Mouse (Mus musculus): ENCODE results near the gene Maml2.

Maml2 gene

GRCm38 (mm10) chr9:13446703-13447285, 149.0 kb downstream of the Maml2 start, which contains the start of gene Gm17571:
TSS of gene Gm17571 (minus strand) at chr9:13446753.
- no peak for DNase-seq (ENCODE audit: low read depth, low spot score)

- no peak for DNase-seq (ENCODE audit: low read depth, low spot score)
These were observed 151.0 kb downstream of the Maml2 start for GRCm38 (mm10) chr9:13448716-13449115.

GRCm38 (mm10) chr9:13454651-13455123, 156.9 kb downstream of the Maml2 start:
- no peak for DNase-seq (ENCODE audit: low read depth, low spot score)

GRCm38 (mm10) chr9:13455231-13455630, 157.5 kb downstream of the Maml2 start:
- no peak for DNase-seq (ENCODE audit: low read depth, low spot score)

DNA sequence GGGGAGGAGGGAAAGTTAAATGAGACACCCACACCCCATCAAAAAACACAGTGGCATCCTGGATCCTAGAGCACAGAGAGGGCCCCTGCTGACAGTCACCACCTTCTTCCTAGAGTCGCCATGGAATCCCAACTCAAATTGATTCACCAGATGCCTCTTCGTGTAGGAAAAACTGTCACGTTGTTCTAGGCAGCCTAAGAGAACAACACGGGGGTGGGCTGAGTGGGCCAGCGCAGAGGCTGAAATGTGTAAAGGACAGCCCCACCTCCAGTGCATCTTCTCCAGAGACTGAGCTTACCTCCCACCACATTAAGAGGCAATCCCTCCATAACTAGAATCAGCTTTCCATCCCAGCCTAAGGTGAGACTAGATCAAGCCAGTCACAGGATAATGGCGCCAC, 160.0 kb downstream of the Maml2 start:
- no peak for DNase-seq (ENCODE audit: low read depth, low spot score)

DNA sequence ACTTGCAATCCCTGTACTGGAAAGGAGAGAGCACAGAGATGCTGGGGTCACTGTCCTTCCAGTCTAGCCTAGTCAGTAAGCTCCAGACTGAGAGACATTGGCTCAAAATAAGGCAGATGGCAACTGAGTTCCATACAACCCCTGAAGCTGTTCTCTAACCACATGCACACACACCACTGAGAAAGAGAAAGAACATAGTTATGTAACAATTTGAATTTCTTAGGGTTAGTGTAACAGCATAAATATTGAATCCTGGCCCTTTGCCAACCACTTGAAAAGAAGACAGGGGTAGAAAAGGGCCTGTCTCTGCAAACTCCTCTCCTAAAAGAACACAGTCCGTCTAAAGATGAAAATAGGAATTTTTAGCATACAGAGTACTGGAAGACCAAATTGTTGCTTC, 161.6 kb downstream of the Maml2 start:
- no peak for DNase-seq (ENCODE audit: low read depth, low spot score)

DNA sequence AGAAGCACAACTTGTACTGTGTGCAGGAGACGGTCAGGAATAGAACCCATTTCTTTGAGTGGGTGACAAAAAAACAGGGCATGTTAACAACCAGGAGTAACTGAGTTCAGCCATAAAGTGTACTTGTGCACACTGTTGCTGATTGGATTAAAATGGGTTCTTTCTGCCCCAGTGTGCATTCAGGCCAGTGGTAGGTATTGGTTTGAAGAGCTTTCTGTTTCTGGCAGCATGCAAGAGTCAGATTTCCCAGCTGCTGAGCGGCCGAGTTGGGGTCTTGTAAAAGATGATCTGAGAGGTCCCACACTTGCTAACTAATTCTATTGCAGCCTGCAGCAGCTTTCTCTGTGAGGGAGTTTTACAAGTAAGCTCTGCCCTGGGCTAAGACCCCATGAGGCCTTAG, 162.3 kb downstream of the Maml2 start:
- DNase-seq (ENCODE audit: low read depth, low spot score), result no peak

- no peak for DNase-seq (ENCODE audit: low read depth, low spot score)
These were observed 163.2 kb downstream of the Maml2 start for GRCm38 (mm10) chr9:13460926-13461325.

GRCm38 (mm10) chr9:13465358-13466020, 167.7 kb downstream of the Maml2 start:
- DNase-seq (ENCODE audit: low read depth, low spot score), result no peak

GRCm38 (mm10) chr9:13466351-13466750, 168.6 kb downstream of the Maml2 start:
- no peak for DNase-seq (ENCODE audit: low read depth, low spot score)

- DNase-seq (ENCODE audit: low read depth, low spot score), result no peak
These were observed 169.1 kb downstream of the Maml2 start for GRCm38 (mm10) chr9:13466816-13467215.

DNA sequence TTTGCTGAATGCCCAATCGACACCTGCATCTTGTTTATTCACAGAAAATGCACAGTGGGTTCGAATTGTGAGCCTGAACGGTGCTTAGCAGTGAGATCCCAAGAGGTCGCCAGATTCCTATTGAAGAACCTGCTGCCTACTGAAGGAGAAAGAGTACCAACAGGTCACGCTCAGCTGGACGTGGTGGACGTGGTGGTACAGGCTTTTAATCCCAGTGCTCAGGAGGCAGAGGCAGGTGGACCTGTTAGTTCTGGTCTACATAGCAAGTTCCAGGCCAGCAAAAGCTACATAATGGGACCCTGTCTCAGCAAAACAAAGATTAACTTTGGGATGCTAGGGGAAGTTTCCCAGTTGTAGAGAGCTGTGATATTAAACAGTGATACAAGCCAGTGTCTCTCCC, 170.0 kb downstream of the Maml2 start:
- no peak for DNase-seq (ENCODE audit: low read depth, low spot score)

DNA sequence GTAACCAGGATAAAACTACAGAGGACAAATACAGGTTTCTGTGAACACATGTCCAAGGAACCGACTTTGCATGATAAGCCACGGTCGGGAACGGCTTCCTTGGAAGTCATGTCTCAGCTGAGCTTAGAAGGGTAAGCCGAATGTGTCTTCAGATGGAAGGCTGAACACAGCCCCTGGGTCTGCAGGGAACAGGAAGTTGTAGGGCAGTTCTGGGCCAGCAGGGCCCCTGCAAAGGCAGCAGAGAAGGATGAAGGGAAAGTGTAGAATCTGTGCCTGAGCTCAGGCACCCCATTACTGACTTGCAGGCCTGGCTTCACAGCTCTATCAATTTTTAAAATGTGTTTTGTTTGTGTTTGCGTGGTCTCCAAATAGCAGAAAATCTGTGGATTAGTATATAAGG, 171.0 kb downstream of the Maml2 start:
- DNase-seq (ENCODE audit: low read depth, low spot score), result no peak

- no peak for DNase-seq (ENCODE audit: low read depth, low spot score)
These were observed 172.3 kb downstream of the Maml2 start for GRCm38 (mm10) chr9:13470013-13470412.

DNA sequence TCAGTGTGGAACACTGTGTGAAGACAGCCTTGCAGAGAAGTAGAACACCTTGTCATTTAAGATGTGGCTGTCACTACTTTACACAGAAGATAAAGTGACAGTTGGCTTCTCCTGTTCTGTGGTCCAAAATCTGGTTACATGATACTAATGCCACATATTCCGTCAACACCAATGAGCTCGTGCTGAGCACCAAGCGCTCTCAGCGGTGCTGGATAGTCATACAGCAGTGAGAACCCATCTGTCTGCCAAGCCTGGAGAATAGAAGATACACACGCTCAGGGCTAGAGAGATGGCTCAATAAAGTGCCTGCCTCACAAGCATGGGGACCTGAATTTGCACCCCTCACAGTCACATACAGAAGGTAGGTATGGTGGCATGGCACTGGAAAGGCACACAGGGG, 177.2 kb downstream of the Maml2 start:
- DNase-seq (ENCODE audit: low read depth, low spot score), result no peak

DNA sequence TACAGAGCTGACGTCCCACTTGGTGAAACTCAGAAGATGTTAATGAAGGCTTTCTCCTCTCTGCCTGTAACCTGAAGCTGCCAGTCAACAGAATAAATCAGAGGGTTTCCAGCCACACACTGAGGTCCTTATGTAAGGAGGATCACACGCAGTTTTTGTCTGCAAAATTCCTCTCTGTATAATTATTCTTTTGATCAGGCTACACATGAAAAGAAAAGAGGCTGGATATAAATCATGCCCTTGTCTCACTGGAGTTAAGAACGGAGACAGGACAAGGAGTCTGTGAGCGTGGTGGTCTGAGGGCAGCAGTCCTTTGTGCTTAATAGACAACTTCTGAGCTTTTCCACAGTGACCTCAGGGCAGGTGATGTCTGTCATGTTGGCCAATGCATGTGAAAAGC, 181.5 kb downstream of the Maml2 start:
- no peak for DNase-seq (ENCODE audit: low read depth, low spot score)

GRCm38 (mm10) chr9:13483199-13484068, 185.7 kb downstream of the Maml2 start:
- no peak for DNase-seq (ENCODE audit: low read depth, low spot score)

DNA sequence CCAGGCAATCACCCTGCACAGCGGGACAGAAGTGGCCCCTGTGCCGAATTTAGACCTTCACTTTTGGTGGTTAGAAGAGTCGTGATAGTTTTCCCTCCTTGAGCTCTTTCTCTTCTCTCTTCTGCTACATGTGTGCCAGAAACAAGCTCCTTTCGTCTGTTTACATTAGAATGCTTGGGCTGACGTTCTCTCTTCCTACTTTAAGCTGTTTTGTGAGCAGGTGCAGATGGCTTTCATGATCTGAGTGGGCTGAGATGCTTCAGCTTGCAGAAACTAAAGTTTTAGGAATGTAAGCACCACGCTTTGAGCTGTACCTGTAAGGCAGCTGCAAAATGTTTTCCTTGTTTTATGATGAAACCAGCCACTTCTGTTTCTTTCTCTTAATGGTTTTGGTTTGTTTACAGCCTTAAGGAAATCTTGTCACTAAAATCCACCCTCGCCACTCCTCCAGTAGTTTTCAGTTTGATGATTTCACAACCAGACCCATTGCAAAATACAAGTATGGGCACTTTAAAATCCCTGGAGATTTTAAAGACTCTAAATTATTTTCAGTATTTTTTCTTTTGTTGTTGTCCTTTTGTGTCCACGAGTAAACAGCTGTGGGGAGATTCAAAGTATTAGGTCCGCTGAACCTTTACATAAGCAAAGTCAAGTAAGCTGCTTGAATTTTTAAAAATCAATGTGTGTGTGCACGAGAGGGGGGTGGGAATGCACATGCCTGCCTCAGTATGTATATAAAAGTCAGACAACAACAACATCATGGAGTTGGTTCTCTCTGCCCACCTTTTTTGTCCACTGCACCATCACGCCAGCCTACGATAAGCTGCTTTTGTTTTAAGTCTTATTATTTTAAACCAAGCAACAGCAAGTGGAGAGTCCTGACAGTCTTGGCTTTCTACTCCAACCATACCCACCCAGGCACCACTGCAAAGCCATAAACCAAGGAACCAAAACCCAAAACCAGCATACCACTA, 186.8 kb downstream of the Maml2 start:
- no peak for DNase-seq (ENCODE audit: low read depth, low spot score)

DNA sequence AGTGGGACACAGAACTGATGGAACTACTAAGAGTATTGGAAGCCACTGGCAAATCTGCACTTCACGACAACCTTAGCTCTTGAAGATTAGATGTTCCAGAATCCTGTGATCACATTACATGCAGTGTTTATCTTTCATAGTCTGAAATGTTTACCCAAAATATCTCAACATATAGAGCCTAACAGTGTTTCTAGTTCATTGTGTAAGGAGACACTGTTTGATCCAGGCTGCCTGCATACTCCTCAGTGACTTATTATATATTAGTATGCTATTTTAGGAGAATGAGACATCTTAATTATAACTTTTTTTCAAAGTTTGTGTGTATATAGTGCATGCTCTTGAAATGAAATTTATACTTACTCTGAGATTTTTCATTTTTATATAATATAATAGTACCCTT, 188.2 kb downstream of the Maml2 start:
- DNase-seq (ENCODE audit: low read depth, low spot score), result no peak

GRCm38 (mm10) chr9:13491107-13491506, 193.3 kb downstream of the Maml2 start:
- no peak for DNase-seq (ENCODE audit: low read depth, low spot score)

- no peak for DNase-seq (ENCODE audit: low read depth, low spot score)
These were observed 194.3 kb downstream of the Maml2 start for GRCm38 (mm10) chr9:13491854-13492620.
